Mouse (Mus musculus) frontal cortex, adult (tissue): ENCODE data around the gene Slc15a4.
A peak's percentile ranks its signal among the peaks of the same experiment; 100 is the strongest.

Source experiments
- ATAC-seq: cut with Nextera tagmentation; 2 replicates; pipeline ENCODE4 v1.9.2; 2017; ENCODE audit warnings: mild to moderate bottlenecking, moderate library complexity, mixed read lengths; ENCODE audit not compliant: low TSS enrichment

The Slc15a4 gene

GRCm38 (mm10) chr5:127621108-127621507 is 11.6 kb downstream of the Slc15a4 start:
- no peak for ATAC-seq

- ATAC-seq = no peak
Measured at GRCm38 (mm10) chr5:127620371-127620770, 12.3 kb downstream of the Slc15a4 start.

GRCm38 (mm10) chr5:127618834-127619233 is 13.9 kb downstream of the Slc15a4 start:
- ATAC-seq = no peak

DNA sequence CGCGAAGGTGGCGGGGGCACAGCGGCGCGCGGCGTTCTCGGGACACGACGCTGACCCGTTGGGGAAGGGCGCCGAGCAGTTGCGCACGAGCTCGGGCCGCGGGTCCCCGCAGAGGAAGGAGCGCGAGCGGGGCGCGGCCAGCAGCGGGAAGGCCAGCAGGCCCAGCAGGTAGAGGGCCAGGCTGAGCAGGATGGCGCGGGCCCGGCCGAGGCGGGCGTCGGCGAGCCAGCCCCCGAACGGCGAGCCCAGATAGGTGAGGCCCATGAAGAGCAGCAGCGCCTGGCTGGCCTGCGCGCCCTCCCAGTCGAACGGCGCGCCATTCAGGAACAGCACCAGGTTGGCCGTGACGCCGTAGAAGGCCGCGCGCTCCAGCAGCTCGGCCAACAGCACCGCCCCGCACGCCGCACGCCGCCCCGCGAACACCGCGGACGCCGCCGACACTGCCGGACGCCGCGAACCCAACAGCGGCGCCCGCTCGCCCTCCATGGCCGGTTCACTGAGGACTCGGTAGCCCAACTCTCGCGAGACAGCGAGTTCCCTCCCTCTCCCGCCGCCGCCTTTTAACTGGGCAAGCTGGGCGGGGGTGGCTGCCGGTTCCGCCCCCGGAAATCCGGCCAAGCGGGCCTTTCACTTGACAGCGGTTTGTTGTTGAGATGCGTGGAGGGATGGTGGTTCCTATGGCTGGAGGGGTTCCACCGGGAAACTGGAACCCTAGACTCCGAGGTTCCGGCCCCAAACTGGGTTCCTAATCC is 15.6 kb downstream of the Slc15a4 start:
- ATAC-seq = peak; percentile 96

DNA sequence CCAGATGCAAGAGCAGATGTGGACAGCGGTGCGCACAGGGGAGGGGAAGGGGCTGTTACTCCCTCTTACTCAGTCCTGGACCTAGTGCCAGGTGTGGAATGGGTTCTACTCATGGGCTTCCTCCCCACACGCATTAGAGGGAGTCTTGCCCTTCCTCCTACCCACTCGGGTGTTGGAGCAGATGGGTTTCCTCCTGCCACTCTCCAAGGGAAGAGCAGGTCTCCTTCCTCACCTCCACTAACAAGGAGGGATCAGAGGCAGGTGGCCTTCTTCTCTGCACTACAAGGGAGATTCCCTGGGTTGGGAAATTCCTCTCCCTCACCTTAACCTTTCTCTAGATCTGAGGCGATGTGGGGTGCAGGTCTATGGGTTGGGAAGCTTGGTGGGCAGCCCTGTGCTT is 16.5 kb downstream of the Slc15a4 start:
- ATAC-seq = no peak

DNA sequence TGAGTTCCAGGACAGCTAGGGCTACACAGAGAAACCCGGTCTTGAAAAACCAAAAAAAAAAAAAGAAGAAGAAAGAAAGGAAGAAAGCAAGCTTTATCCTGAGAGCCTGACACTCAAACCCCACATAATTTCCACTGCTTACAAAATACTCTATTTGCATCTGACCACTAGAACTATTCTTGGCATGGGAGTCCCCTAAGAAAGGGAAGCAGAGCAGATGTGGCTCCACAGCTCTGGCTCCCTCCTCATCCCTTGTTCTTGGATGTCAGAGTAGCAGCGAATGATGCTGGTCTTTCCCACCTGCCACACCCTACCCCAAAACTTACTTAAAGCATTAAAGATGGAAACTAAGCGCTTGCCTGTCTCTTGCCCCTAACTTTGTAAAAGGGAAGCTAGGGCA is 17.2 kb downstream of the Slc15a4 start:
- ATAC-seq = no peak

GRCm38 (mm10) chr5:127612397-127612796 is 20.3 kb downstream of the Slc15a4 start:
- ATAC-seq = no peak

DNA sequence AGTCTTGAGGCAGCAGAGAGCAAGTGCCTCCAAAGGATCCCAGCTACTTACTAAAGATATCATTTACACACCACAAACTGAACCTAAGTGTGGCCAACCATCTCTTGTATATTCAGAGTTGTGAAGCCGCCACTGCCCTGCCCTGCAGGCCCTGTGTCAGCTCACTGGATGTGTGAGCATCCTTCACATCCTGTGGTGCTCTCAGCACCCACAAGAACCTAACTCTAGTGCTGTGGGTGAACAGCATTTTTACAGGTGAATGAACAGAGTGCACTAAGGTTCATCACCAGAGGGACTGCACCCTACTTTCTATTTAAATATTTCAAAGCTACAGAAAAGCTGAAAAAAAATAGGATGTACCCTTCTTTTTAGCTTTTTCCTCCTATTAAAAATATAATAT is 20.8 kb downstream of the Slc15a4 start:
- ATAC-seq = no peak

DNA sequence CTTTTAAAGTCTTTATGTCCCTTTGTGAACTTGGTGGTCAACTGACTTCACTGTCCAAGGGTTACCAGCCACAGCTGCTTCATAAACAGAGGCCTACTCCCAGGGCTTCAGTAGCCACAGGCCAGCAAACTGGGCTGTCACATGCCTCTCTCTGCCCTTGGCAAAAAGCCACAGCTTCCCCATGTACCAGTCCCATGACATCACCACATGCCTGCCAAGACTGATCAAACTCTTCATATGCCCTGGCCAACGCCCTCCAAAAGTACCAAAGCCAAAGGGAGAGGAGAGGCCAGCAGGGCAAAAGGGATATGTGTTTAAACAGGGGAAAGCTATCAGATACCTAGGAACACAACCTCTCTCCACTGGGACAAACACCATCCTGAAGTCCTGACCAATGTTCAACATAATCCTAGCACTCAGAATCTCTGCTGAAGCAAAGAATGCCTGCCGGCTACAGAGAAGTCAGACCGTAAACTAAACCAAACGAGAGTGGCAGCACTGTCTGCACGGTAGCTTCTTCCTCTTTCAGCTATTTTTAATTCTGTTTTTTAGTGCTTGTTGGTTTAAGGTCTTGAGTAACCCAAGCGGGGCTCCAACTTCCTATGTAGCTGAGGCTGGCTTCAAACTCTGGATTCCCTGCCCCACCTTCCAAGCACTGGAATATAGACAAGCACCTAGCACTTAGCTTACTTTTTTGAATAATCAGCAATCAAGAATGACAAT is 21.7 kb downstream of the Slc15a4 start:
- peak; percentile 51 for ATAC-seq

- ATAC-seq = no peak
Measured at GRCm38 (mm10) chr5:127609191-127609714, 23.4 kb downstream of the Slc15a4 start.

DNA sequence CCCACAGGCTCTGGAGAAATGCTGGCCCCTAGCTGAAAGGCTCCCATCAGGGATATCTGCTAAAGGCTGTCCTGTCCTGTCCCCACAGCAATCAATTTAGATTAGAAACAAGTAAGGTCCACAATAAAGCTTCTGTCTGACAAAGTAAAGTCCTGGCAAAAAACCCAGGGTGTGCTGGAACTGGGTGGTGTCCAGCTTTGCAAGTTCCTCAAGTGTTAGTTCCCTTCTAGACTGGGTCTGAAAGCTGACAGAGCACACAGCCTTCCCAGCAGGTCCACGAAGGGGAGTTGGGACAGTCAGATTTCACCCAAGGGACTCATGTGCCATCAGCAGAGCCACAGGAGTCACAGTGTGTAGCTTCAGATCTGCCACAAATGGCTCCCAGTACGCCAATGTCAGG is 25.2 kb downstream of the Slc15a4 start:
- ATAC-seq = no peak

DNA sequence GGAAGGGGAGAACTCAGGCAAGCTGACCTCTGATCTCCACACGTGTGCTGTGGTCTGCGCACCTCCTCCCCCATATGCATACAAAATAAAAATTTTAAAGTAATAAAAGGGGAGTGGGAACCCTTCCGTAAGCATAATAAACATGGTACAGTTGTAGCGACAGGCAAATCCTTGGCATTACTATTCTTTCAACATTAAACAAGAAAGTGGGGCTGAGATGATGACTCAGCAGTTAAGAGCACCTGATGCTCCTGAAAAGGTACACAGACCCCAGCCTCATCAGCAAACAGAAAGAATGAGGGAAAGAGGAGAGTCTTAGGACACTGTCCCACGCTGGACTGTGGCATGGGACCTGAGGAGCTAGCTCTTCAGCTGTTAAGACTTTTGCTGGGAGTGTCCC is 29.7 kb downstream of the Slc15a4 start:
- ATAC-seq = no peak

DNA sequence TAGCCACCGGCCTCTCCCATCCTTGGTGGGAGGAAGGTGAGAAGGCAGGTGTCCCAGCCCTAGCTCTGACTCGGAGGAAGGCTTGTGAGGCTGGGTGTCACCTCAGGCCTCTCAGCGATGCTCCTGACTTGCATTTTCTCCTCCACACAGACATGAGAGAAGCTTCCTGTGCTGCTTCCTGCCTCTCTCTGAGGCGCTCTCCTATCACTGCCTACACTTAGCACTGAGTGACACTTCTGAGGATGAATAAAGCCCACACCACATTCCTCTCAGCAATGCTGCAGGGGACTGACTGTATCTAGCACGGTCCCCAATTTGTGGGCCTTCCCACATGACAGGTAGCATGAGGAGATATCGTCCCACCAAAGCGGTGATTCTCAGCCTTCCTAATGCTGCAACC is 35.8 kb downstream of the Slc15a4 start:
- peak; percentile 58; the same call in 1 of the 2 replicates for ATAC-seq

GRCm38 (mm10) chr5:127595676-127596075 is 37.0 kb downstream of the Slc15a4 start:
- 0 out of 2 replicates have a peak, but pooled peaks have one; percentile 6 for ATAC-seq

DNA sequence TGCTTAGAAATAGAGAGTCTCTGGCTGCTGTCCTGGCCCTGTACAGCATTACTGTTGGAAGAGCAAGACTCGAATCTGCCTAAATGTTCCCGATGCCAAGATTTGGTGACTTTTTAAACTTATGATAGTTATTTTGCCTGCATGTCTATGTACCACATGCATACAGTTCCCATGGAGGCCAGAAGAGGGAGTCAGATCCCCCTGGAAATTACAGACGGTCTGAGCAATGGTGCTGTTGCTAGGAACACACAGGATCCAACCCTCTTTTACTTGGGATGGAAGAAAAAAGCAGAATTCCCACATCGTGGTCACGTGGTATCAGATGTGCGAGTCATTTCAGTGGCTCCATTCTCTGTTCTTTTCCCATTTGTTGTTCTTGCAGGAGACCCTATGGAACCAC is 39.8 kb downstream of the Slc15a4 start:
- ATAC-seq = 0 out of 2 replicates have a peak, but pooled peaks have one; percentile 47

DNA sequence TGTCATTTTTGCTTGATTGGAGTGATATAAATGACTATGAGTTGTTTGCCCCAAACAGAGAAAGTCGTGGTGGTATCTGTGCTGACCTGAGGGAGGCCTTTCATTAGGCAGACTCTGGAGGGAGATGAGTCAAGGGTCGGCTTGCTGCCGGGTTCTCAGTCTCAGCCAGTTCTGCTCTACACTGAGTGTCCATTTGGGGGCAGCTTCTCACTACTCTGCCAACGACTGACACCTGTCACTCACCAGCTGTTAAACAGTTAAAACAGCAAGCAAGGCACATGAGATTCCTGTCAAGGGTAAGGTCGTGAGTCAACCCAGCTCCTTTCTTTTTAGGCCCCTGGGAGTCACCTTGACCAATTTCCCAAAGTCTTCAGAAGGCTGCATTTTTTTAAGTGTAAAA is 40.3 kb downstream of the Slc15a4 start:
- ATAC-seq = no peak

DNA sequence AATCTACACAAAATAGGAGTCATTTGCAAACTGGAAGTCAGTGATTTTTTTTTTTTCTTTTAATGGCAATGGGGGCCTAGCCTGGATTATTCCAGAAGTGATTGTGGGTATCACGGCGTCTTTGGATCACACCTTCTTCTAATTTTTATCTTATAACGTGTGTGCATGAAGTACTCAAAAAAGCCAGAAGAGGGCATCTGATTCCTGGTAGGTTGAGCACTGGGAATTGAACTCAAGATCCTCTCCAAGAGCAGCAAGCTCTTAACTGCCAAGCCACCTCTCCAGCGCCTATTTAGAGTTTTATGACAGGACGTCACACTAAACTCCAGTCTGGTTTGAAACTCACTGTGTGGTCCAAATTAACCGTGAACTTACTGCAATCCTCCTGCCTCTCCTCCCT is 44.8 kb downstream of the Slc15a4 start:
- no peak for ATAC-seq

DNA sequence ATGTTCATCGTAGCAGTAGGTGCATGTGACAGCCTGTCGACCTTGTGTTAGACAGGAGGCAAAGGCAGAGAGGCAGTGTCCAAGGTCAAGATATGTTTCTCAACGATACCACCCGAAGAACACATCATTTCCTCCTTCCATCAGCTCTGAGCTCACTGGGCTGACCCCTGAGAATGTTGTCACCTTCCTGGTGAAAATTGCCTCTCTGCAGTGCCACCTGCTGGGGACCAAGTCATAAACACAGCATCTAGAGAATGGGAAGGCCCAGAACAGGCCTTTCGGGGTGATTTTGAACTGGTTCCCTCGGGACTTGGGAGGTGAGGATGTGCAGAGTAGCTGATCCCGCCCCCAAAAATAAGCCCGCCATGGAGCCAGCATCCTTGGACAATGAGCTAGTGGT is 49.0 kb downstream of the Slc15a4 start:
- no peak; the same call in 1 of the 2 replicates for ATAC-seq

DNA sequence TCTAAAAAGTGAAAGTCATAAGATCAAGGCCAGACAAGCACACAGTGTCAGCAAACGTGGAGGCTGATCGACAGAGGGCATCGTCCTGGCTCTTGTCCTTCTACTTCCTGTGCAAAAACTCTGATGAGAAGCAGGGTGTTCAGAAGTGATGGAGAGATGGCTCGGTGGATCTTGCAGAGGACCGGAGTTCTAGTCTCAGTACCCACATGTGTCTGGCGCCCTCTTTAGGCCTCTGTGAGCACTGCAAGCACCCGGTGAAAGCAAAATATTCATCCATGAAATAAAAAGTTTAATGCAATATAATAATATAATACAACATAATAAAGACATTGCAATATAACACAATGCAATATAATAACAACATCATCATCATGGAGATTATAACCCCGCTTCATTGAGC is 55.3 kb downstream of the Slc15a4 start:
- ATAC-seq = no peak

DNA sequence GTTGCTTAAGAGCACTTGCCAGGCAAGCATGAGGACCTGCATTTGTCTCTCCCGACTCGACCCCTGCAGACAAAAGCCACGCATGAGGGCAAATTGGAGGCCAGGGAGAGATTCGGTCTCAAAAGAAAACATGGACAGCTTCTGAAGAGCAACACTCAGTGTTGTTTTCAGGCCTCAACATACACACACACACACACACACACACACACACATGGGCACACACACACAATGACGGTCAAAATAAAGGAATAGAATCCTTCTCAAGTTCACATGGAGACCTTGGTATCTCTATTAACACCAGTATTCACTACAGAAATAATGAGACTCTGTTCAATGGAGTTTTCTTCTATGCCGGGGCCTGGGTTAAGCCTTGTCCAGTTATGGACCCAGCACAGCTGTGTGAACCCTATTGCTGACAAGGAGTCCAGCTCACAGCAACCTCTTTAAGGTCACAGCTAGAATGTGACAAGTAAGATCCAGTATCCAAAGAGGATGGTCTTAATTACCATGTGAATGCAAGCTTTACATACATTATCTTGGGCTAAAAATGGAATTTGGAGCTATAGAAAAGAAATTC is 65.4 kb downstream of the Slc15a4 start:
- ATAC-seq = no peak

DNA sequence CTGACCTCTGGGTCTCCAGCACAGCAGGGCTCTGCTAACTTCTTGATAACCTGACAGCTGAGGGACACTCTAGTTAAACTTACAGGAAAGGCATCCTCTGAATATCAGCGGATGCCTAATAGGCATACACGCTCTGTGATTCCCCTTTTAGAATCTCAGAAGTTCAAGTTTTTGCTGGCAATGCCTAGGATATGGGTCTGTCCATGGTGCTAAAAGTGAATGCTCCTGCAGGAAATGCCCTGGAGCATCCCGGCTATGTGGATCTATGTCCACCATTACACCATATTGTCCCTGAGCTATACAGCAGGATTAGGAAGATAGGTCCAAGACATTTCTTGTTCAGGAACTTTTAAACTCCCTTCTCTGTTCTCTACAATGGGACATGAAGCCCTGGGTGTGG is 71.6 kb downstream of the Slc15a4 start:
- ATAC-seq = no peak

DNA sequence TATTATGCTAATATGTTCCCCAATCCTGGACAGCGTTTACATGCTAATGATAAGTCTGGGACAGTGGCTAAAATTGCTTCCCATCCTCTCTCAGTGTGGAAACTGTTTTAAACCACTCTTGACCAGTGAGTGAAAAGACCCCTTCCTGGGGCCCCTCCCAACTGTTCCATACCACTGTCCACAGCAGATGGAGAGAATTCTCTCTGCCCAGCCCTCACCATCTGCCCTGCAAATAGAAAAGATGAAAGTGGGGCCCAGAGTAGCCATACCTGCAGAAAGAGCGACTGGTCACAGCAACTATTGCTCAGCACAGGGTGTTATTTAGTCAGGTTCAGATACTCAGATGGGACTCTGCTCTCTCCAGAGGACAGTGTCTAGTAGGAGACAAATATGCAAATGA is 84.6 kb downstream of the Slc15a4 start:
- ATAC-seq = no peak

DNA sequence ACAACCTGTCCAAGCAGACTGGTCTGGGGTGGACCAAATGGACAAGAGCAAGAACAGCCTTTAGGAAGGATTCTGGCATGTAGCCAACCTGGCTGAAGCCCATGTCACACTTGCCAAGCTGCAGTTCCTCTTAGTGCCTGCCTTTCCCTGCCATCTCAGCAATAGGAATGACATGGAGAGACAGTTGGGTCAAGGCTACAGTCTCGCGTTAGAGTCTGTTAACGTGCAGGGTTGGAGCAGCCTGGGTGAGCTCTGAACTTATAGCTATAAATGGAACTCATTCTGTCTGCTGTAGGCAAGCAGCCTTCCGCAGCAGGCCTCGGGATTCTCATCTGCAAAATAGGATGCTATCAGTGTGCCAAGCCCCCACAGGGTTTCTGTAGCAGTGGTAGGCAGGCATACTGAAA is 86.1 kb downstream of the Slc15a4 start:
- peak; percentile 31; the same call in 1 of the 2 replicates for ATAC-seq
